Mouse (Mus musculus): Measurements from ENCODE around the gene D930020B18Rik. TPM values are rescaled to one million over a fixed set of nuclear protein-coding genes. Genes with fewer than 3 reads are reported as not detected.

D930020B18Rik gene
- total RNA-seq, 2 experiments from 2014 or later = not detected

DNA sequence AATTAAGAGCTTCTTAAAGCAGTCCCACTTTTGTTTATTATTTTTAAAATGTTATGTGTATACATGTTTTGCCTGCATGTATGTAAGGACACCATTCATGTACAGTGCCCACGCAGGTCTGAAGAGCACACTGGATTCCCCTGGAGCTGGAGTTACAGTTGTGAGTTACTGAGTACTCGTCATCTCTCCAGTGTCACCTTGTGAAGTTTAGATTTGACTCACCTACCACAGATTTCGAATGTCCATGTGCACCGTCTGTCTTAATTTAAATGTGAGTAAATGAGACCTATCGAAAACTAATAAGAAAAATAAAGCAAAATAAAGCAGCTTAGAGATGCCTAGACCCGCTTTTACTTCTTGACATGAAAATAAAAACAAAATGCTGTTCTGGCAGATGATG is 5.1 kb upstream of the D930020B18Rik start:
- no peak for ATAC-seq (replicated peaks; ENCODE audit: poor library complexity)

DNA sequence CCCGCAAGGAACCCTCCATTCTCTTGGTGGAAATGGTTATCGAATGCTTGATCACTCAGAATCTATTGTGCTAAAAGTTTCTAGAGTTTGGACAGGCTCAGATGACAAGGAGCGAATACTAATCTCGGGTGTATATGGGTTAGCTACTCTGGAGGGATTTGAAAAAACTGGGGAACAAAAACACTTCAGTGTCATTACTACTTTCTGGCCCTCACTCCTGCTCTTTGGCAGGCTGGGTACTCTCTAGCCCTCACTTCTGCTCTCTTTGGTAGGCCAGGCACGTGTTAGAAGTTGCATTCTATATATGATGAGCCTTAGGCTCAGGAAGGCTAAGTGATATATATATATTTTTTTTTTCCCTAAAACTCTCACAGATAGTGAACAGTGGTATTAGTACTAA is 1.8 kb upstream of the D930020B18Rik start:
- no peak for ATAC-seq (replicated peaks; ENCODE audit: poor library complexity)

DNA sequence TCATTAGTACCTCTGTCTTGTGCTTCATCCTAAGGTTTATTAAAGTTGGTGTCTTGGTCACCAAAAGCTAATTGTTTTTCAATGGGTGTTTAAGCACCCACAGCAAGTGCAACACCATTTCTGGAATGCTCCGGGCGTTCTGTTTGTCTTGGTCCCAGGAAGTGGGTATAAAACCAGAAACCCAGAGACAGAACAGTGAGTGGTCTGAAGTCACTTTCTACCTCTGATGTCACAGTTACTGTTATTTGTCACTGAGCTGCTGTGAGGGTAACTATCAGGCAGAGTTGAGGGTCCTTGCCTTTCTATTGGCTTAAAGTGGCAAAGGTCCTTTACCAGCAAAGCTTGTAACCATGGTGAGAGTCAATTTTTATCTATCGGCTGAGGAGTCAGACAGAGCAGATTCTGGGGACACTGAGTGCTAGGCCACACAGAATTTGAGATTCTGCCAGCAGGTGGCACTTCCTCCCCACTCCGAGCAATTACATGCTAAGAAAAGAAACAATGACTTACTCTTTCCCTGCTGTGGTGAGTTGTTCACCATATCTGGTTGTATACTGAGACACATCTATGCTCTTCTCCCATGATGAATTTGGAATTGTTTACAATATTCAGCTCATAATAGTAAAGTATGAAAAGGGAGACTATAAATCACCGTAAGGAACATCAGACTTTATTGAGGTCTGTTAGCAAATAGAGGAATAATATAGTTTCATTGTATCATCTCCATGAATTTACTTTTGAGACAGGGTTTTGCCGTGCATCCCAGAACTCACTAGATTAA is 1.0 kb upstream of the D930020B18Rik start:
- ATAC-seq (replicated peaks; ENCODE audit: poor library complexity) = peak; percentile 85

DNA sequence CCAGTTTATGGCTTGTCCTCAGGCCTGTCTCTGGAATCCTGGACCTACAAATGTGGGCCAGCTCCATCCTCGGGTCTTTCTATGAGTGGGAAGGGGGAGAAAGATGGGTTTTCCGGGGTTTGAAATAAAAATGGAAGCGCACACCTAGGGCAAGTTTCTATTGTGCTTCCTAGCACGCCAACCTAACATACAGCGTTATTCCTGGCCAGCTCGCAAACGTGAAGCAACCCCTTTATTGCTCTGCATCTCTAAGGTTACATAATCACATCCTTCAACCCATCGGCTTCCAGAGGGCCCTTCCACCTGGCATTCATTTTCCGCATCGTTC is 480 bp upstream of the D930020B18Rik start:
- peak; percentile 28; the same call in 1 of the 2 replicates for ATAC-seq (replicated peaks; ENCODE audit: poor library complexity)

DNA sequence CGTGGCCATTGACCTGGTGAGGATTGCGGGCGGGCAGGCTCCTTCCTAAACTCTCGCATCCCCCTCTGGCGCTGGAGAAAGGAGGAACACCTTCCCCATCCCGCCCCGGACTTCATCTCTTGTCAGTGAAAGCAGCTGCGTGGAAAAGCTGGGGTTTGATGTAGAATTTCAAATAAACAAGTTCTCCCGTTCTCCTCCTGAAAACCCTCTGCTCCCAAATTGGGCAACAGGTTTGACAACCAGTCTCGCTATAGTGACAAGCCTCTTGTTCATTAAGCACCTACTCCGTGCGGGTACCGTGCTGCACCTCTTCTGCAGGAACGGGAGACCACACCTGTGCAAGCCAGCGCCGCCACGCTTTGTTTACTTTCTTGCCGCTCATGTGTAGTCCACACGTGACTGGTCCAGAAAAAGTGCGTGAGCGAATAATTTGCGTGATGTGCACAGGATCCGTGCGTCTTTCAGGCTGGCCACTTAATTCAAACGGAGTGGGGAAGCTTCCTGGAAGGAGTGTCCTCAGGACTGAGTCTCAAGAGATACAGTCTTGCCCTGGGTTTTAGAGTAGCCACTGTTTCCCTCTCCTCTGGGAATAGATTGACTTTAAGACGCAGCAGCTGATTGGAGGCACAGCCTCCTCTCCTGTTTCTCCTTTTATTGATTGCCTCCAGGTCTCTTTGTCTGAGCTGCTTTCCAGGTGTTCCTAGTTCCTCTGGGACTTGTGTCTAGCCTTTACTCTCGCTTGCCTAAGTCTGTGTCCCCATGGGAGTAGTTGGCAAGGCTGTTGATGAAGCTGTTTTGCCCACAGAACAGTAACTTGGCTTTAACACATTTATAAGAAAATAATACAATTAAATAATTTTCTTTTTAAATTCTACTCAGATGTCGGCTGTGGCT is 913 bp downstream of the D930020B18Rik start:
- 0 out of 2 replicates have a peak, but pooled peaks have one; percentile 2 for ATAC-seq (replicated peaks; ENCODE audit: poor library complexity)

DNA sequence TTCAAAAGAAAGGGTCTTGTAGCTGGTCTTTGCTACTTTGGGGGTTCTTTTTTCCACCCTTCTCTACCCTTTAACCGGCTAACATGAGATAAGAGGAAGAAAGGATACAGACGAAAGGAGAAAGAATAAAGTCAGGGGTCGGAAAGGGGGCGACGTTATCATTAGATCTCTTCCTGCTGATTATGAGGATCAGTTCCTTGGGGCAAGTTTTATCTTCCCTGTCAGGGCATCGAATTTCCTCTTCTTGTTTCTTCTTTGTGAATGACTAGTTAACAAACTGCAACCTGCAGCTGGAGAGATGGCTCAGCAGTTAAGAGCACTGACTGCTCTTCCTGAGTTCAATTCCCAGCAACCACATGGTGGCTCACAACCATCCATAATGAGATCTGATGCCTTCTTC is 4.9 kb downstream of the D930020B18Rik start:
- no peak for ATAC-seq (replicated peaks; ENCODE audit: poor library complexity)

DNA sequence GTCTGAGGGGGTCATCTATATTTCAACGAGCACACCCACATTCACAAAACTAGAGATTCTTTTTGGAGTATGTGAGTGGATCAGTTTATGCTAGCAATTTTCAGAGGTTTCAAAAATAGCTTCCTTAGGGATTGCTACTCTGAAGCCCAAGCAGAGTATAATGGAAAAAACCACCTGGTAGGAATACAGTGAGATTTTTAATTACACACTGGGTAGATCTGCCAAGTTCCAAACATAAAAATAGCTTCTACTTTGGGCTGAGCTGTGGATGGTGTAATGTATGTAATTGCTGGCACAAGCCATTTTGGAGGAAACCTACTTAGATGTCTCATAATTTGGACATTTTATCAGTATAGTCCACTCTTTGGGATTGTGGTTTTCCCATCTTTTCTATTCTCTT is 11.7 kb downstream of the D930020B18Rik start:
- ATAC-seq (replicated peaks; ENCODE audit: poor library complexity) = no peak

DNA sequence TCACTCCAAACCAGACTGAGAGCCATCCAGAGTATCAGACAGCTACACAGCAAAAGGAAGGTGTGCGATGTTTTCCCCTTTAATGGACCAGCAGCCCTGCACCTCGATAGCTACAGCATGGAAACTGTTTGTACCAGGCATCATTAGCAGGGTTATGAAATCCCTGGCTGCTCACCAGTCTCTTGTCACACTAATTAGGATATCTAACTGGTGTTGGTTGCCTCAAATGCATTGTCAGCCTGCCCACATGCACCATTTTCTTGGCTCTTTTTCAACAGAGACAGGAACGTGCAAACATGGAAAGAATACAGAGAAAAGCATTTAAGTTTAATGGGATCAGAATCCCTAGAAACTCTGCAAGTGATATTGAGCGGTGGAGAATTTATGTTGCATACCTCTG is 14.5 kb downstream of the D930020B18Rik start:
- ATAC-seq (replicated peaks; ENCODE audit: poor library complexity) = no peak

DNA sequence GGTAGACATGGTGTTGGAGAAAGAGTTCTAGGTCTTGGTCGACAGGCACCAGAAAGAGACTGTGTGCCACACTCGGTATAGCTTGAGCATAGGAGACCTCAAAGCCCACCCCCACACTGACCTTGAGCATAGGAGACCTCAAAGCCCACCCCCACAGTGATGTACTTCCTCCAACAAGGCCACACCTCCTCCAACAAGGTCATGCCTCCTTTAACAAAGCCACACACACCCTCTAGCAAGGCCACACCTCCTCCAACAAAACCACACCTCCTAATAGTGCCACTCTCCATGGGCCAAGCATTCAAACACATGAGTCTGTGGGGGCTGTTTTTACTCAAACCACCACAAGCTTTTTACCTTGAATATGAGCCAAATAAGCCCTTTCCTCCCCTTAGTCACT is 21.3 kb downstream of the D930020B18Rik start:
- no peak for ATAC-seq (replicated peaks; ENCODE audit: poor library complexity)

DNA sequence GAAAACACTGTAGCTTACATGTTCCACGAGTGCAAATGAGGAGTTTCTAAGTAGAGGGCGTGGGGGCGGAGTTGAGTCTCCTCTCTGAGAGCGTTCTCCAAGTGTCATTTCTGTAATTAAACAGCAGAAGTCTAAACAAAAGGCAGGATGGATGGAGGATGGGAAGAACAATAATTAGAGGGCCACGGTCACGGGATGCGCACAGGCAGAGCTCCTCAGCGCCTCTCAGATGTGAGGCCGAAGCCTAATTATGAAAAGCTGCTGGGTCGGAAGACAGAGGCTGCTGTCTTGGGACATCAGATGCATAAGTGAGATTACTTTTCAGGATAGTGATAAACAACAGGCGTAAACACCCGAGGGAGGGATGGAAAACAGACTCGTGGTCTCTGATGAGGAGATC is 22.2 kb downstream of the D930020B18Rik start:
- ATAC-seq (replicated peaks; ENCODE audit: poor library complexity) = no peak

DNA sequence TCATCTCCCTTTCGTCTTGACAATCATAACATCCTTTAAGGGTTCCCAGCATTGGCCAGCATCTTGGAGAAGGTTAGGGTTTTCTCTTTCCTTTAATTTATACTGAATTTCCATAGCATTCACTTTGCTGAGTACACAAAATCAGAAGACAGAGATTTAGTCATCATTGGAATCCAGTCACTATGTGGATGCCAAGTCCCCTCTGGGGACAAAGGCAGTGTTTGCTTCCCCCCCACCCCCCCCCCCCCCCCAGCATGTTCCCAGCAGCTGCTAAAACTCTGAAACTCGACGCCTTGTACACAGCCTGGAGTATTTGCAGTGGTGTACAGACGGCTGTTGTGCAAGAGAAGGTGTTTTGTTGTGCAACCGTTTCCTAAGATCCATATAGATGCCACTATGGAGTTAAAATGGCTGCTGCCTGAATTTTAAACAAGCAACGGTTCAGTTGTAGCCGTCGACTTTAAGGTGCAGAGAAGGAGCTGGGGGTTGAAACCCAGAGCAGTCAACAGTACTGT is 24.3 kb downstream of the D930020B18Rik start:
- ATAC-seq (replicated peaks; ENCODE audit: poor library complexity) = 0 out of 2 replicates have a peak, but pooled peaks have one; percentile 20

DNA sequence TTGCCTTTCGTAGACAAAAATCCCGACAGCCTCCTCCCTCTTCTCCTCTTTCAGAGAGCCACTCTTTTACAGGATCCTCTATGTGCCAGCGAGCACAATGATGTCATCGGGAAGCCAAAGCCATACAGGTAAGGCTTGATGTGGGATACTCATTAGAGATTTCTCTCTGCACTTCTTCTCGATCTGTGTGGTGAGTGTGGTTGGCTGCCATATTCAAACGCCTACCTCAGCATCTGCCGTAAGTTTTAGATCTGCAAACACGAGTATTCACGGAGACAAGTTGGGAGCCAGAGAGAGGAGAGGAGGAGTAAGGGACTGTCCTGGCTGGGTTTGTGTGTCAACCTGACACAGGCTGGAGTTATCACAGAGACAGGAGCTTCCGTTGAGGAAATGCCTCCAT is 27.7 kb downstream of the D930020B18Rik start:
- ATAC-seq (replicated peaks; ENCODE audit: poor library complexity) = no peak

DNA sequence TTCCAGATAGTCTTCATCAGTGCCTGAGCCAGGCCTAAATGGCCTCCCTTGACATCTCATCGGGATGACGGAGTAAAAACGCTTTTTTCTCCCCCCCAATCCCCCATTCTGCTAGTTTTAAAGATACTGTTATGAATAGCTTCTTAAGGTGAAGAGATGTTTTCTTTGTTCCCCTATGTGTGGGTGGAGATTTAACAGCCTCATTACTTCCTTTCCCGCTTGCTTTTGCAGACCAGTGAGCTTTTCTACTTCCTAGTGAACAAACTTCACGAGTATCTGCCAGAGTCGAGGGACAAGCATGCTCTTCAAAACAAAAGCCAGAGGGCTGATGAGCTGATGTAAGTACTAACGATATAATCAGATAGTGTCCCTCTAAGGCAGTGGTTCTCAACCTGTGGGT is 35.6 kb downstream of the D930020B18Rik start:
- ATAC-seq (replicated peaks; ENCODE audit: poor library complexity) = no peak

DNA sequence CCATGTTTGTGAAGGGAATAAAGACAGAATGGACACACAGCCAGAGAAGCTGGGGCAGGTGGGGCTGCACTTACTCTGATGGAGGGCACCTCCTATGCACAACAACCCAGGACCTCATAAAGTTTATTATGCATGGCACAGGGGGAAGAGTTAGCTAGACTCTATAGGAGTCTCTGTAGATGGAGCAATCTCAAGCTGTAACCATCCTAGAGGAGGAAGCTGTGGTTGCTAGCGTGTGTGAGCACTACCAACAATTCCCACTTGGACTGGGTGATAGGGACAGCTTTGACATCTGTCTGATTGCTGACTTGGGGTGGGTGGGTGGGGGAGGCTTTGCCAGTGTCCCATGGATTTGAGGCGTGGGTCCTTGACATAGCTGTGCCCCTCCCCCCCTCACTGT is 39.5 kb downstream of the D930020B18Rik start:
- peak; percentile 79 for ATAC-seq (replicated peaks; ENCODE audit: poor library complexity)

DNA sequence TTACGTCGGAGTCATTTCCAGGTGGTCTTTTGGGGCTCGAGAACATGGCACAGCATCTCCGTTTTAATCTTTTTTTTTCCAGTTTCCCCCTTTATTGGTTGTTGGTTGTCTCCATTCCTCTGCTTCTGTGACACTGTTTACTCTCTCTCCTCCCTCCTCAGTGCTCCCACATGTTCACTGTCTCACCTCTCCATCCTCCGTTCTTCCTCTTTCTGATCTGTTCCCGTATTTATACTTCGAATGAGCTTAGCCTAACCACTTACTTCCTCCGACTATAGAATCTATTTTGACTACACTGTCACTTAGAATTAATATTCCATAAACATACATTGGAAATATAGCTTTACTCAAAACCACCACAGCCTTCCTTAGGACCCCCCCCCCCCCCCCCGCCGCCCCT is 41.2 kb downstream of the D930020B18Rik start:
- peak; percentile 67 for ATAC-seq (replicated peaks; ENCODE audit: poor library complexity)

DNA sequence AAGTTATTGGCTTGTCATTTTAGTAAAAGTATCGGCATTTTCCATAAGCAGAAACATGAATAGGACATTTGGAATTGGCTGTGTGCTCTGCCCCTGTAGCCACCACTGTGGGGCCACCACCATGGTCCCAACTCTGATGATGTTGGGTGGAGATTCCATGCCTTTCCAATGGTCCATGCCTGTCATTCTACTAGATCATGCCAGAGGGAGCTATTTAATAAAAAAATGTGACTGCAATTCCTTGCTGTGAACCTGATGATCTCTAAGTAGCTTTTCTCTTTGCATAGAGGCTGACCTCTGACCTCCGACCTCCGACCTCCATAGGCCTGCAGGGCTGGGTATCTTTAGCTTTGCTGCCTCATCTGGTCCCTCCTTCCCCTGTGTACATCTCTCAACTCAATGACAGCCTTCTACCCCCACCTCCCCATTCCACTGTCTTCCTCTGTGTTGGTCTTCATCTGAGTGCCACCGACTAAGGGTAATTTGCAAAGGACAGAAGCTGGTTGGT is 44.8 kb downstream of the D930020B18Rik start:
- ATAC-seq (replicated peaks; ENCODE audit: poor library complexity) = 0 out of 2 replicates have a peak, but pooled peaks have one; percentile 25

DNA sequence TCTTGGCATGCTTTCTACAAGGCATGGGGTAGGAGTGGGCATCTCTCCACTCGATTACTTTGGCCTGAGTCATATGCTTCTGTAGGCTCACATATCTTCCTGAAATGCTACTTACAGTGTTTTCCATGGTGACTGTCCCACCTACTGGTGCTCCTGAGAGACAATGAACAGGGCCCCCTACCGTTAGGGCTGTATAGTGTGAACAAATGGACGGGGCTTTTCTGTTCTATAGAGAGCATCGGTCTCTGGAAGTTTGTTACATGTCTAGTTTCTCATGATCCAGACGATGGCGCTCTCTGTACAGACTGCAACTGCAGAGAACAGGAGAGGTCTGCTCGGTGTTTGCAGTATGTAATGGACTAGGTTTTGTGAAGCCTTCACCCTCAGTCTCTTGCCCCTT is 46.1 kb downstream of the D930020B18Rik start:
- peak; percentile 20; the same call in 1 of the 2 replicates for ATAC-seq (replicated peaks; ENCODE audit: poor library complexity)

DNA sequence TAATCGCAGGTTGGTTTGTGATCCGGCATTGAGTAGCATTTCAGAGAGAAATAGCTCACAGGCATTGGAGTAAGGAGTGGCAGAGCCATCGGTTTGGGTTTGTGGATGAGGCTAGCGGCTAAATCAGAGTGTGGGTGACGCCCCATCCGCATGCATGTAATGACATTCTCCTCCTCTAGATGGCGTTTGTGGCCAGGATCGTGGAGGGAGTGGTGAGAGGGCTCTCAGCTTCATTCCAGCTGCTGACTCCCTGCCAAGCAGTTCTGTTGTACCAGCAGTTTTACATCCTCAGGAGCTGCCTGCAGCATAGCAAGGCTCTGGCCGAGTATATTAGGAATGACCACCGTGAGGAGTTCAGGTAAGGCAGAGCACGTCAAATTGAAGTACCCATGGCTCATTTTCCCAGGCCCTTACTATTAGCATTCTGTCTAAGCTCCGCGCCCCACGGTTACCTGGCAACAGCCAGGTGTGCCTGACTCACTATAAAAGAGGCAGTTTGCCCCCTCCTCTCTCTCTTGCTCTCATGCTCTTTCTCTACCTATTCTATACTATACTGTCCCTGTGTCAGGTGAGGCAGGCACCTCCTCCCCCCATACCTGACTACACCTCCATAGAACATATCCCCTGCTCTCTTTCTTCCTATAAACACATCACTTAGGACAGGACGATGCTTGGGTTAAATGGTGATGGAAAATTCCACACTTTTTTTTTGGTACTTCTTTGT is 48.4 kb downstream of the D930020B18Rik start:
- peak; percentile 85 for ATAC-seq (replicated peaks; ENCODE audit: poor library complexity)

DNA sequence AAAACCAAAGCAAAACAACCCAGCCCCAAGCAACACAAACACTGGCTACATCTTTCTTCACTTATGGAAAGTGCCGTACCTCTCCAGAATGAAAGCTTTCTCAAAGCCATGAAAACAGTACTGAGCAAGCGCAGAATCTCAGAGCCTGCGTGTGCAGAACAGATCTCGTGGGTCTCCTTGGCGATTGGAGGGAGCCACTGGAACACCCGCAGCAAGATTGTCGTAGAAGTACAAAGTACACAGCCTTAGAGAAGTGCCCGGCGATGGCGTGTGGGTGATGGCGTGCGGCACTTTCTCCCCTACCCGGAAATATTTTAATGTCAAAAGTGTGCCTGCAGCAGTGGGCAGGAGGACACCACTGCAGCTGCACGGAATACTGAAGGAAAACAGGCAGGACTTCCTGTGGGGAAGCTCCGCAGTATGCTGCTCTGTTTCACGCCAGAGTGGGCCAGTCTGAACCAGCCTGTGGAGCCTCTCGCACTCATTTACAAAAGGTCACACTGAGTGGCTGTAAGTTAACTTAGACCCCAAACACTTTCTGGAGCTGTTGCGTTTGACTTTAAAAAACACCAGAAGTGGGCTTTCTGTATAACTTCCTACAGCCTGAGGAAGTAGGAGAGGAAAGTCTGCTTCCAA is 51.7 kb downstream of the D930020B18Rik start:
- ATAC-seq (replicated peaks; ENCODE audit: poor library complexity) = peak; percentile 43

DNA sequence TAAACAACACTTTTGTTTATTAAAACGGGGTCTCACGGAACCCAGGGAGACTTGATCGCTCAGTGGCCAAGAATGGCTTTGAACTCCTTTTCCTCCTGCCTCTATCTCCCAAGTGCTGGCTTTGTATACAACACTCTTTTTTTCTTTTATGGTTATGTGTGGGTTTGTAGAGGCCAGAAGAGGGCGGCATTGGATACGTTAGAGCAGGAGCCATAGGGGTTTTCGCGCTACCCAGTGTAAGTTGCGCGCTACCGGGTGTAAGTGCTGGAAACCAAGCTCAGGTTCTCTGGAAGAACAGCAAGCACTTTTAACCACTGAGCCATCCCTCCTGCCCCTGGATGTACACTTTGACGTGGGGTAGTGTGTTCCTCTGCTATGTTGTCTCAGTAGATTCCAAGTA is 53.2 kb downstream of the D930020B18Rik start:
- ATAC-seq (replicated peaks; ENCODE audit: poor library complexity) = no peak
